Mouse (Mus musculus): ENCODE data around the gene Cdh4.

Gene Cdh4

GRCm38 (mm10) chr2:179688976-179689375 lies 246.7 kb downstream of the Cdh4 start:
- no peak for DNase-seq

GRCm38 (mm10) chr2:179689761-179690160 lies 247.5 kb downstream of the Cdh4 start:
- DNase-seq, result no peak

DNA sequence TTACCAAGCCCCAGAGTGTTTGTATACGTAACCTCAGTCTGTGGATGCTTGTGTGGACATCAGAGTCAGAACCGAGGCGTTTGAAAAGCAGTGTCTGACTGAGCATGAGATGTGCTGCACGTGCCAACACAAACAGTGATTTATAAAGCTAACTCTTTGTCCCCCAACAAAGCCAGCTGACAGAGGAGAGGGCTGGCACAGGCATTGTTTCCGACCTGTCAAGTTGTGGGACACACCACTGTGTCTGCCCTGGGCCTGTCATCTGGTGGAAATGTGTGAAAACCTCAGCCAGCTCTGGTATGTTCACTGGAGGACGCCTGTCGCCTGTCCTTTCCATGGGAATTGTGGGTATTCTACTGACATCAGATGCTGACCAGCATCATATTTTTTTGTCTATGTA lies 248.3 kb downstream of the Cdh4 start:
- no peak for DNase-seq

DNA sequence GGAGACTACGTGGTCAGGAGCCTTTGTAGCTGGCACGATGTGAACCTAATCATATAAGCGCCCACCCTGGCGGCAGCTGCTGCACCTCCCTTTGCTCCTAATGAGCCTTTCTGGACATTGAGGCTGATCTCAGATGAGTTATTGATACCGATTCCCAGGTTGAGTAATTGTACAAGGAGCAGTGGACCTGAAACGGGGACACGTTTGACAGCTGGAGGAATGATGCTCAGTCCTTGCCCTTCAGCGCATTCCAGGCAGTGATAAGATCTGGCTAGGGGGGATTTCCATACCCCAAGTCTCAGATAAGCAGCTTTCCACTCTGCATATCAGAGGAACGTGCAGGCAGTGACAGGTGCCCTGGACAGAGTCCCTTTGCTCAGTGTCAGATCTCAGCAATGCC lies 252.7 kb downstream of the Cdh4 start:
- no peak for DNase-seq

- no peak for DNase-seq
These were observed 255.4 kb downstream of the Cdh4 start for GRCm38 (mm10) chr2:179697601-179698000.

DNA sequence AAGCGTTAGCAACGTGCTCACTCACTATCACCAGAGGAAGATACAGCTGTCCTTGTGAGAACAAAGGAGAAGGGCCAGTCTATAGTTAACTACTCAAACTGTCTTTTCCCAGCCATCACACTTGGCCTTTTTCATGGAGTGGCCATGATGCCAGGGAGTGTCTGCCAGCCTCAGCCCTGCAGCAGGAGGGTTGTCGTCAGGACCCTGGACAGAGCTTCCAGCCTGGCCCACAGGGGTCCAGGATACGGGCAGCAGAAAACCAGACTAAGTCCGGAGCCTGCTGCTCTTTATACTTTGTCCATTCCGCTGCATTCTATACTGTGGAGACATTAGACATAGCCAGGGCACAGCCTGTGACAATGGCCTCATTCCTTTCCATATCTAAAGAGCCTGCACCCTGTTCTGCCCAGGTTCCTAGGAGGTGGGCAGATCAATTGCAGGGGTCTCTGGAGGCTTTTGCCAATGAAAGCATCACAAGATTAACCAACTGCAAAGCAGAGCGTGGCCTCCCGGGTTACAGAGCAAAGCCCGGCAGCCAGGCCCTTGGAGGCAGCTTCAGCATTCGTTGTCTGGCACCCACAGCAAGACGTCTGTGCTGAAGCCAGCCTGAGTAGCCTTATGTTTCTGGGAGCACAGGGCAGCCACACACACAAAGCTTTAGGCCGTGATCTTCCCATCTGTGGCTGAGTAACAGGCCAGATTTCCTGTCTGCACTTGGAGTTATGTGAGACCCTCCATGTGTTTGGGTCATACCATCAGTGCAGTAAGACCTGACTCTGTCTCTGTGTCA lies 256.2 kb downstream of the Cdh4 start:
- DNase-seq, result no peak

- DNase-seq, result no peak
These were observed 262.8 kb downstream of the Cdh4 start for GRCm38 (mm10) chr2:179705043-179705442.

DNA sequence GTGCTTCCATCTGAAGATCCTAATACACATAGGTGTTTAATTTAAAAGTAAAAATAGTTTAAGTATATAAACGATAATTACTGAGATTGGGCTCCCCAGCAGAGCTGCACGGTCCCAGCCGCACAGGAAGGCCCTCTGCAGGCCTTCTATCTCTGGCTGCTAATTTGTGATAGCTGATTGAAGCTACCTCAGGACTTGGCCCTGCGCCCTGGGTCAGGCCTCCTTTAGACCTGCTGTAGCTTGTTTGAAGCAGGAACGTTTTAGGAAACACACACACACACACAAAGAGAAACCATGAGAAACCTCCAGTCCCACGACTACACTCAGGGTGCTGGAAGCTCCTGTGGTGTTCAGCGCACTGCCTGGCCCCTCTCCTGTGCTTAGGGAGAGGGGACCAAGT lies 263.2 kb downstream of the Cdh4 start:
- DNase-seq, result no peak

DNA sequence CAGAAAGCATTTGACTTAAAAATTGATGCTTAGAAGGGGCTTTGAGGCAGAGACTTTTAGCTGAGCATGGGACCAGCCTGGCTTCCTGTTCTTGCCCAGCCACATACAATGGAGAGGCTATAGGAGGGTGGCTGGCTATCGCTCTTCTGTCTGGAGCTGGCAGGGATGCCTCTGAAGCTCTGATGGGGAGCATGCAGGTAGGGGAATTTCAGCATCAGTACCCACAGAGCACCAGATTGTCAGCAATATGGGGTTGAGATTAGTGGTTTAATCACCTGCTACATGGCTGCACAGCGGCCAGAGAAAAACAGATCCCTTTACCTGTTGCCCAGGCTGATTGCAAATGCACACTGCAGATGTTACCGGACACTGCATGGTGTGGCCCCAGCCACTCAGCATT lies 264.4 kb downstream of the Cdh4 start:
- no peak for DNase-seq

- no peak for DNase-seq
These were observed 266.9 kb downstream of the Cdh4 start for GRCm38 (mm10) chr2:179709111-179709510.

DNA sequence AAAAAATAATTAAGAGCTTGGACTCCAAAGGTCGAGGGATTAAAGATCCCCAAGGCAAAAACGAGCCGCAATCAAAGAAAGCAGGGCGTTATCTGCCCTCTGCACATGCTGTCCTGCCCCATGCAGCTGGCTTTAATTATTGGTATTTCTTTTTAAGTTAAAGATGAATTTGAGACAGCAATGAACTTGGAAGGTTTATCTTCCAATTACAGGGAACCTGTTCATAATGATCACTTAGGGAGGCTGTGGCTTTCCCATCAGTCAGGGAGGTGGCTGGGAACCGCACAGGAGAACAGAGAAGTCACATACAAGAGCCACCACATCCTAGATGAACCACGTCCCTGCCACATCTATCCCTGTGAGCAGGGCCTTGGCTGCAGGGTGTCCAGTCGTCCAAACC lies 270.5 kb downstream of the Cdh4 start:
- no peak for DNase-seq

DNA sequence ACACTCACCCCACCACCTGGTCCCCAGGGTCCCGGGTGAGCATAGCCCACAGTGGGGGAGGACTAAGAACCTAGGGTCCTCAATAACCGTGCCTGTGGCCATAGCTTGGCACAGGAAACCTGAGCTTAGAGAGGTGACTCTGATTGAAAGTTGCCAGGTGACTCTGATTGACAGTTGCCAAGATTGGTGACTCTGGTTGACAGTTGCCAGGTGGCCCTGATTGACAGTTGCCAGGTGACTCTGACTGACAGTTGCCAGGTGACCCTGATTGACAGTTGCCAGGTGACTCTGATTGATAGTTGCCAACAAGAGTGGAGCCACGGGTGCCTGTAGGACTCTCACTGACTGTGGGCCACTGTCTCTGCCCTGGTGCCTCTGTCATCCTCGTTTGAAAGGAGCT lies 271.1 kb downstream of the Cdh4 start:
- DNase-seq, result no peak

DNA sequence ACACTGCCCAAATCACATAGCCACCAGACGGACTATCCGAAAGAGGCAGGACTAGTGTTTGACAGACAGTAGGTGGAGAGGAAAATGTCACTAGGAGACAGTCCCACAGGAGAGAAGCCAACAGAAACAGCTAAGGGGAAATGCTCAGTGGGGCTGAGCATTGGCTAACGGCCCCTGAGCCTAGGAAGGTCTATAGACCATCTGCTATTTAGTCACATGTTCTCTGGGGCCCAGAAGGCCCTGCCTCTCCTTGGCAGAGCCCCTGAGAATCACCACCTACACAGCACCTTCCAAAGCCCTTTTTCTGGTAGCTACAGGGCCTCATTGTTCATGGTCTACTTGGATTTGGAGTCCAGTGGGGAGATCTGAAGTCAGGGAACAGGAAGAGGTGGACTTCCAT lies 271.9 kb downstream of the Cdh4 start:
- DNase-seq, result no peak

DNA sequence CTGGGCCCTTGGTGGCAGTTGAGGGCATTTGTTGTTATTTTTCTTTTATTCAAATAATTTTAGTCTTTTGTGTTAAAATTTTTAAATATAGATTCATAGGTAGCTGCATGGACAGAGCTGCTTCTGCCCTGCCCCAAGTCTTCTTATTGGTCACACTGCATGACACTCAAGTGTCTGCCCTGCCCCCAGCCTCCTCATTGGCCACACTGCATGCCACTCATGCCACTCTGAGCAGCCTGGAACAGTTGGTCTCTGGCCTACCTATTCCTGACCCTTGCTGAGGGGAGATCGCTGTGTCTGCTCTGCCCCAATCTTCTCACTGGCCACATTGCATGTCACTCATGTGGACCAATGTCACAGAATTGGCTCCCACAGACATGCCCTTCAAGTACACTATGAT lies 273.1 kb downstream of the Cdh4 start:
- no peak for DNase-seq

DNA sequence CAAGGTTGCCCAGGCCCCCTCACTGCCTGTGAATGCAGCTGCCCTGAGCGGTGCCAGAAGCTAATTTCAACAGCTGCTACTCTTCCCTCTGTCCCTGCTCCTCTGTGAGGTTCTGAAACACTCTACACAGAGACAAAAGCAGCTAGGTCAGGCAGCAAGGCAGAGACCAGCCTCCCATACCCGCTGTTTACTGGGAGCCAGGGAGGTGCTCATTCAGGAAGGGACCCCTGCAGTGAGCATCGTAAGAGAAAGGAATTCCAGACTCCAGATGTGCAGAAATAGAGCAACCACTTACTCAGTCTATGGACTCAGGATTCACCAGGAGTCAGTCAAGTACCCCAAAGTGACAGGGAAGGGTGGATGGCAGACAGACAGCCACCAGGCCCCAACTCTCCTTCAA lies 278.1 kb downstream of the Cdh4 start:
- DNase-seq, result no peak

DNA sequence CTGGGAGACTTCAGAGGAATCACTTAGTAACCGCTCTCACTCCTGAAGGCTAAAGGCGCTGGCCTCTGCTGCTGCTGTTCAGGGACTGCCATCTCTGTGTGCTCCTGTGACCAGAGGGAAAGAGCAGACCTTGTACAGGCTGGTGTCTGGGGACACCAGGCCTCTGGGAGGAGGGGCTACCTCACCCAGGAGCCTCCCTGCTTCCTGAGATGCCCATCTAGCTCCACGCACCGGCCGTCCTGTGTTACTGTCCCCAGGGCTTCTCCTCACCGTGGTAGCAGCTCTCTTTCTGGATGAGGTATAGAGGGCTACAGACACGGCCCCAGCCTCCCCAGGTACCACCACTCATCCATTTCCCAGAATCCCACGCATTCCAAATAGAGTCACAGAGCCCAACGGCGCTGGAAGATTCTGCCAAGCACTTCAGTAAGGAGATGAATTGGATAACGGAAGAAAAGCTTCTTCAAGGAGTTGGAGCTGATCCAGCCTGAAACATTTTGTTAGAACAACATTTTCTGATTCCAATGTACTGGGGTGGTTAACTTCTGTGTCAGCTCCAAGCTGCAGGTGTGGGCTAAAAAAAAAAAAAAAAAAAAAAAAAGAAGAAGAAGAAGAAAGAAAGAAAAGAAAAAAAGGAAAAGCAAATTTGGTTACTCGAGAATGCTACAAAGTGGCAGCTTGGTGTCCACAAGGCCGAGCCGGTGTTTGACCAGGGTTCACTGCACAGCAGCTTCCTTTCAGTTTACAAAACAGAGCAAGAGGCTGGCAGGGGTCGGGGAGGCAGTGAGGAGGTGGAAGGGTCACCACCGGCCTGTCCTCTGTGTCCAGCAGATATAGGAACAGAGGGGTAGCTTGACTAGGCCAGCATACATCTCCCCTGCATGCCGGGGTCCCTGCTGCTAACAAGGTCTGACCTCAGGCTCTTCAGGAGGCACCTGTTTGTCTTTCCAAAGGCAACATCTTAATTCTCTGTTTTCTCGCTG lies 279.6 kb downstream of the Cdh4 start:
- no peak for DNase-seq

GRCm38 (mm10) chr2:179722776-179723386 lies 280.6 kb downstream of the Cdh4 start:
- no peak for DNase-seq

GRCm38 (mm10) chr2:179723401-179723800 lies 281.2 kb downstream of the Cdh4 start:
- no peak for DNase-seq

DNA sequence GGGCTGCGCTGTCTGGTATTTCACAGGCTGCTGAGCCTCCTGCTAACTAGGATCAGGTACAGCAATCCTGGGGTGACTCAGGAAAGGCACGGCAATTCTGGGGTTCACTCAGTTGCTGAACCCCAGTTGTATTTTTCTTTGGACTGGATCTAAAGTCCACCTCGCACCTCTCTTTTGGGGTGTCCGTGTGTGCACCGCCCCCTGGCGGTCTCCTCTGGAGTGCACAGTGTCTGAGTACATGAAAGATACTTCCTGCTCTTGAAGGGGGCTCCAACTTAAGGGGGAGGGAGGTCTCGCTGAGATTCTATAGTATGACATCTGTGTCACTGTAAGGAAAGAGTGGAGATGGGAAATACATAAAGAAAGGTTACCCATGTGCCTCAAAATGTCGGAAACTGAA lies 286.8 kb downstream of the Cdh4 start:
- DNase-seq, result no peak

- DNase-seq, result no peak
These were observed 287.6 kb downstream of the Cdh4 start for GRCm38 (mm10) chr2:179729802-179730201.

DNA sequence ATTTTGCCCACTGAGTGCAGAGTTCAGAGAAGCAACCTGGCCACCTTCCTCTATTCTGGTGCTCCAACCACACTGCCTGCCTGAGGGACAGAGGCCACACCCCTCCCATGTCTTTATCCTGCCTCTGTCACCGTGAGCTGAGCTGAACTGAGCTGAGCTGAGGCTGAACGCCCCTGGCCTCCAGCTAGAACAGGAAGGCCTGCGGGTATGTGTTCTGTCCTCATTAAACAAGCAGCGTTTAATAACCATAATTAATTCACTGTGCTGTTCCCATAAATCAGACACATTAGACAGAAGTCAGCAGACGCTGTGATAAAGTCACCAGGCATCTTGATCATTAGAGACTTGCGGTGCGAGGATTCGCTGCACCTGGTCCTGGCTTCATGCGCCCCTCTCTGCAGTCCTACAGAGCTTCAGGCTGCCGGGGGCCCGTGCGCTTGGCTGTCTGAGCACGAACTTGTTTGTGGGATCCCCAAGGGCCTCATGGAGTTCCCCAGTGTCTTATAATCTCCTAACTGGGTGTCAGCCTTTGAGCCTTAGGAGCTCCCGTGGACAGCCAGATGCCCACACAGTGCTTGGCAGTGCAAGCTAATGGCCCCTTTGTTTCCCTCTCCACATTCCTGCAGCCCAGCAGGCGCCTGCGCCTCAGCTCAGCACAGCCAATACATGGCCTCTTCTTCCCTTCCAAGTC lies 291.1 kb downstream of the Cdh4 start:
- no peak for DNase-seq

DNA sequence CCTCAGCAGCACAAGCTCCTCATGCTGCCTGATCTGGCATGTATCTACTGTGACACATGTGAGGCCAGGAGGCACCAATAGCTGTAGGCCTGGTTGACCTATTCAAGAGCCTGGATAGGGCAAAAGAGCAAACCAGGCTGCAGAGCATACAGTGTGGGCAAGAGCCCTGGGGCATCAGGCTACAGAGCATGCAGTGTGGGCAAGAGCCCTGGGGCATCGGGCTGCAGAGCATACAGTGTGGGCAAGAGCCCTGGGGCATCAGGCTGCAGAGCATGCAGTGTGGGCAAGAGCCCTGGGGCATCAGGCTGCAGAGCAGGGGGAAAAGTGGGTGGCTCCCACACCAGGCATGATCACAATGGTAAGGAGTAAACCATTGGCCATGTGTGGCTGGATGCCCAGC lies 300.2 kb downstream of the Cdh4 start:
- DNase-seq, result no peak

GRCm38 (mm10) chr2:179742828-179743227 lies 300.6 kb downstream of the Cdh4 start:
- no peak for DNase-seq
